Mouse (Mus musculus) megakaryocyte, embryonic 14.5 days (primary cell): ENCODE results near the gene Cept1. TPM values are rescaled to one million over a fixed set of nuclear protein-coding genes. Genes with fewer than 3 reads are reported as not detected.
"Not testable (repeated sequence)": the region's sequence is repeated elsewhere in the genome, so short reads cannot be mapped to it uniquely, and the experiment has no call there.

Experiments
- H3K27me3 ChIP-seq: replicated peaks from 2 replicates; pipeline ENCODE3; 2012; ENCODE audit warnings: inconsistent platforms
- H3K36me3 ChIP-seq: replicated peaks from 2 replicates; pipeline ENCODE3; 2012; ENCODE audit warnings: low read length, inconsistent platforms, mixed read lengths
- H3K4me1 ChIP-seq: 2 replicates; pipeline ENCODE4 v1.6.1; 2012; ENCODE audit warnings: inconsistent platforms
- H3K4me3 ChIP-seq: replicated peaks from 2 replicates; pipeline ENCODE3; 2012; ENCODE audit warnings: moderate library complexity, mild to moderate bottlenecking, inconsistent platforms
- H3K9me3 ChIP-seq: 2 replicates; pipeline ENCODE4 v1.6.1; 2012; ENCODE audit warnings: inconsistent platforms
- FLI1 ChIP-seq: IDR thresholded peaks from 2 replicates; pipeline ENCODE4 v1.6.1; 2012; ENCODE audit warnings: low read length, inconsistent platforms, mixed read lengths
- GATA1 ChIP-seq: IDR thresholded peaks from 3 replicates; pipeline ENCODE4 v1.6.1; 2012; ENCODE audit warnings: mixed read lengths, low read length, inconsistent platforms, borderline replicate concordance
- polyA plus RNA-seq: library from polyadenylated mRNA; stranded (reverse); fragments of >175 nt; gene quantifications from 2 replicates; pipeline ENCODE4 v1.2.3, GENCODE M21; 2012; ENCODE audit warnings: low replicate concordance; ENCODE audit not compliant: insufficient read depth

The Cept1 gene
- polyA plus RNA-seq, result 9.1 TPM in 1 of 2 replicates, not detected in the other

GRCm38 (mm10) chr3:106547171-106547923, at the start of gene Cept1, which contains the start of gene Dram2:
Gene Cept1, minus strand, starts transcription at chr3:106547802.
Gene Dram2, plus strand, starts transcription at chr3:106547798.
- no peaks in the 10 kb centered on the region for H3K27me3 ChIP-seq

GRCm38 (mm10) chr3:106593631-106594030, 46.0 kb upstream of the Cept1 start:
- H3K4me3 ChIP-seq, H3K4me1 ChIP-seq, H3K9me3 ChIP-seq, H3K27me3 ChIP-seq, H3K36me3 ChIP-seq: not testable (repeated sequence)

More at GRCm38 (mm10) chr3:106547171-106547923, at the start of gene Cept1, which contains the start of gene Dram2:
- H3K4me1 ChIP-seq, result peaks cover 49% of the 10 kb centered on the region
- H3K9me3 ChIP-seq, result no peaks in the 10 kb centered on the region
- peak within 1 kb of the TSS; percentile 99 for H3K4me3 ChIP-seq
- TF ChIP-seq GATA1, result no peak
- TF ChIP-seq FLI1, result no peak
- peaks cover 33% of the 10 kb centered on the region for H3K36me3 ChIP-seq

- no peaks in the 10 kb centered on the region for H3K9me3 ChIP-seq
- TF ChIP-seq FLI1, result no peak
- no peak for TF ChIP-seq GATA1
- H3K27me3 ChIP-seq, result no peaks in the 10 kb centered on the region
- H3K4me1 ChIP-seq, result no peaks in the 10 kb centered on the region
- H3K36me3 ChIP-seq, result peaks cover 15% of the 10 kb centered on the region
- H3K4me3 ChIP-seq, result no peak overlapping the region
These were observed 31.7 kb upstream of the Cept1 start for GRCm38 (mm10) chr3:106579296-106579695.

GRCm38 (mm10) chr3:106573191-106573590, 25.6 kb upstream of the Cept1 start:
- Histone ChIP-seq H3K4me3 (no peak overlapping the region), H3K4me1 (peaks cover 9% of the 10 kb centered on the region; the same call in 1 of the 2 replicates), H3K36me3 (peaks cover 71% of the 10 kb centered on the region), H3K9me3 (no peaks in the 10 kb centered on the region), H3K27me3 (no peaks in the 10 kb centered on the region)
- TF ChIP-seq FLI1, result no peak
- no peak for TF ChIP-seq GATA1

GRCm38 (mm10) chr3:106565876-106566275, 18.3 kb upstream of the Cept1 start:
- TF ChIP-seq GATA1 (no peak), FLI1 (no peak)
- Histone ChIP-seq H3K4me3 (no peak overlapping the region), H3K9me3 (no peaks in the 10 kb centered on the region), H3K4me1 (no peaks in the 10 kb centered on the region), H3K36me3 (peaks cover 69% of the 10 kb centered on the region), H3K27me3 (no peaks in the 10 kb centered on the region)

- Histone ChIP-seq H3K4me3 (no peak overlapping the region), H3K36me3 (peaks cover 89% of the 10 kb centered on the region), H3K9me3 (no peaks in the 10 kb centered on the region), H3K27me3 (no peaks in the 10 kb centered on the region), H3K4me1 (peaks cover 31% of the 10 kb centered on the region)
- TF ChIP-seq GATA1 (no peak), FLI1 (no peak)
These were observed 10.7 kb upstream of the Cept1 start for GRCm38 (mm10) chr3:106558271-106558670.

GRCm38 (mm10) chr3:106555743-106556250, 8.2 kb upstream of the Cept1 start:
- H3K4me3 ChIP-seq, result no peak overlapping the region
- no peaks in the 10 kb centered on the region for H3K27me3 ChIP-seq
- H3K4me1 ChIP-seq, result peaks cover 46% of the 10 kb centered on the region
- no peaks in the 10 kb centered on the region for H3K9me3 ChIP-seq
- H3K36me3 ChIP-seq, result peaks cover 98% of the 10 kb centered on the region
- no peak for TF ChIP-seq GATA1
- TF ChIP-seq FLI1, result no peak

GRCm38 (mm10) chr3:106553411-106553810, 5.8 kb upstream of the Cept1 start:
- TF ChIP-seq FLI1 (no peak), GATA1 (no peak)
- Histone ChIP-seq H3K36me3 (peaks cover 81% of the 10 kb centered on the region), H3K9me3 (no peaks in the 10 kb centered on the region), H3K4me3 (peak overlapping the region; percentile 8), H3K27me3 (no peaks in the 10 kb centered on the region), H3K4me1 (peaks cover 54% of the 10 kb centered on the region)

- Histone ChIP-seq H3K4me3 (peak overlapping the region; percentile 99), H3K9me3 (no peaks in the 10 kb centered on the region), H3K4me1 (peaks cover 52% of the 10 kb centered on the region), H3K36me3 (peaks cover 43% of the 10 kb centered on the region), H3K27me3 (no peaks in the 10 kb centered on the region)
- TF ChIP-seq GATA1 (no peak), FLI1 (no peak)
These were observed 1.4 kb upstream of the Cept1 start for GRCm38 (mm10) chr3:106548971-106549370.

- Histone ChIP-seq H3K4me1 (peaks cover 49% of the 10 kb centered on the region), H3K4me3 (peak overlapping the region; percentile 99), H3K27me3 (no peaks in the 10 kb centered on the region), H3K9me3 (no peaks in the 10 kb centered on the region), H3K36me3 (peaks cover 37% of the 10 kb centered on the region)
- TF ChIP-seq FLI1 (no peak), GATA1 (no peak)
These were observed 430 bp upstream of the Cept1 start for GRCm38 (mm10) chr3:106547924-106548539.
